ENCODE assay signal across 12 mouse cellular contexts in the genomic region with DNA sequence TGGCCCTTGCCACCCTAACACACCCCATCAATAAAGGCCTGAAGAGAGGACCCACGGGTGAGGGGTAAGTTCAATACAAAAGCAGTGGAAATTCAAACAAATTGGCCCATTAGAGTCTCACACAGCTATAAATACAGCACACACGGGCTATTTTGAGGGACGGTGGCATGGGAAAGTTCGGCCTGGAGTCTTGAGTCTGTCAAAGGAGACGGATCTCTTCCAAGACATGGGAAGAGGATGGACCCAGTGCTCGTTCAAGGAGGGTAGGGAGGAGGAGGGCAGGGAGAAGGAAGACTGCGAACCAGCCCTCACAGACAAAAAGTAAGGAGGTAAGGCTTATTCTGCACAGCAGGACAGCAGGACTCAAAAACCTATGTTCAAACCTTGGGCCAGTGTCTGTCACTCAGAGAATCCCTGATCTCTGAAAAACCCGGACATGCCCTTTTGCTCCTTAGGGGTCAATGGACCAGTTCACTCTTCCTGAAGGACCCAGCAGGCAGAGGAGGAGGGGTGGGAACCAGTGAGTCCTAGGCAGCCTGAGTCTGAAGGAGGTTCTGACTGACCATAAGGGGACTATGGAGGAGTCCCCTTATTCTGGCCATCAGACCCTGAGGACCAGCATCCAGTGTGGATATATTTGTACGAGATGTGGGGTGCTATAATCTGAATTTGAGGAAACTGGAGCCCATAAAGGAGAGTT.
DNase-seq lines count a peak whose midpoint lies in the region; ATAC-seq lines count a peak whose summit lies in the region.
"Had no signal": no experiment of that assay in that cellular context is flagged by ENCODE, and none has a peak within 500 bp of the region (broad histone marks: within the 10 kb centered on the region; RNA-seq: fewer than 3 reads in every experiment).

No protein-coding gene starts in this region.

- DNase-seq in heart, postnatal 36 days: no peak
- no peak for DNase-seq in midbrain, embryonic 10.5 days (ENCODE audit: low spot score)
- no peak for DNase-seq in spleen, adult 12 weeks (ENCODE audit: low spot score)
- no peak for DNase-seq in right cerebral cortex, postnatal 10 days (ENCODE audit: low spot score in 2 of 2)
- DNase-seq: cerebellum, postnatal 36 days; kidney, adult 11 months; right cerebral cortex, postnatal 4 days; thymus, postnatal 25 days had no signal

- ATAC-seq in heart, embryonic 14.5 days (ENCODE audit: insufficient number of reproducible peaks, insufficient read depth, low FRiP score, low read depth): no peak
- ATAC-seq in midbrain, embryonic 13.5 days: no peak
- 0 out of 2 replicates have a peak, but pooled peaks have one; percentile 50 for ATAC-seq in forebrain, embryonic 13.5 days
- ATAC-seq in neural tube, embryonic 13.5 days (ENCODE audit: low read depth): peak; percentile 59

- H3K9me3 ChIP-seq in heart, embryonic 14.5 days (ENCODE audit: control insufficient read depth, low read length): no peaks in the 10 kb centered on the region
- H3K9me3 ChIP-seq in midbrain, embryonic 10.5 days (replicated peaks): no peaks in the 10 kb centered on the region
- no peaks in the 10 kb centered on the region for H3K9me3 ChIP-seq in midbrain, embryonic 13.5 days
- no peaks in the 10 kb centered on the region for H3K9me3 ChIP-seq in forebrain, embryonic 13.5 days (replicated peaks)
- H3K9me3 ChIP-seq in neural tube, embryonic 13.5 days: no peaks in the 10 kb centered on the region

- 60% methylated on average over 9 of the region's 9 CpGs for WGBS in heart, embryonic 14.5 days
- WGBS in midbrain, embryonic 10.5 days: 63% methylated on average over 9 of the region's 9 CpGs
- 50% methylated on average over 9 of the region's 9 CpGs for WGBS in midbrain, embryonic 13.5 days
- WGBS in forebrain, embryonic 13.5 days: 49% methylated on average over 9 of the region's 9 CpGs
- WGBS in neural tube, embryonic 13.5 days: 24% methylated on average over 9 of the region's 9 CpGs

- H3K4me2 ChIP-seq in heart, embryonic 14.5 days (ENCODE audit: low read length): no peak overlapping the region
- no peak overlapping the region for H3K4me2 ChIP-seq in midbrain, embryonic 13.5 days (replicated peaks)
- H3K4me2 ChIP-seq in forebrain, embryonic 13.5 days: no peak overlapping the region
- no peak overlapping the region for H3K4me2 ChIP-seq in neural tube, embryonic 13.5 days

- H3K9ac ChIP-seq in heart, embryonic 14.5 days (ENCODE audit: low read length): no peak overlapping the region
- no peak overlapping the region for H3K9ac ChIP-seq in midbrain, embryonic 13.5 days (replicated peaks)
- H3K9ac ChIP-seq in forebrain, embryonic 13.5 days: no peak overlapping the region
- no peak overlapping the region for H3K9ac ChIP-seq in neural tube, embryonic 13.5 days

- H3K4me1 ChIP-seq in heart, embryonic 14.5 days (ENCODE audit: control insufficient read depth in 2 of 2, insufficient read depth in 2 of 2, low read length in 2 of 2): peaks cover 6 to 26% of the 10 kb centered on the region in 2 experiments; a peak in 3 of 4 replicates
- H3K4me1 ChIP-seq in midbrain, embryonic 10.5 days: peaks cover 25% of the 10 kb centered on the region
- H3K4me1 ChIP-seq in midbrain, embryonic 13.5 days (replicated peaks): peaks cover 16% of the 10 kb centered on the region
- H3K4me1 ChIP-seq in forebrain, embryonic 13.5 days: peaks cover 16% of the 10 kb centered on the region
- H3K4me1 ChIP-seq in neural tube, embryonic 13.5 days (replicated peaks): peaks cover 24% of the 10 kb centered on the region

- intact Hi-C loops in heart, postnatal 36 days (cut with DNase I): no loop called here

- H3K27me3 ChIP-seq in heart, embryonic 14.5 days (ENCODE audit: control insufficient read depth, insufficient read depth, low read length): no peaks in the 10 kb centered on the region
- no peaks in the 10 kb centered on the region for H3K27me3 ChIP-seq in midbrain, embryonic 10.5 days (ENCODE audit: low read depth, poor library complexity, severe bottlenecking)
- H3K27me3 ChIP-seq in midbrain, embryonic 13.5 days: 0 out of 2 replicates have a peak, but pooled peaks cover 3% of the 10 kb centered on the region
- H3K27me3 ChIP-seq in forebrain, embryonic 13.5 days: no peaks in the 10 kb centered on the region
- peaks cover 37% of the 10 kb centered on the region for H3K27me3 ChIP-seq in neural tube, embryonic 13.5 days

- no peaks in the 10 kb centered on the region for H3K36me3 ChIP-seq in heart, embryonic 14.5 days (ENCODE audit: control insufficient read depth, insufficient read depth, low read length)
- no peaks in the 10 kb centered on the region for H3K36me3 ChIP-seq in midbrain, embryonic 10.5 days
- H3K36me3 ChIP-seq in midbrain, embryonic 13.5 days: no peaks in the 10 kb centered on the region
- H3K36me3 ChIP-seq in forebrain, embryonic 13.5 days (ENCODE audit: poor library complexity, severe bottlenecking): no peaks in the 10 kb centered on the region
- no peaks in the 10 kb centered on the region for H3K36me3 ChIP-seq in neural tube, embryonic 13.5 days

- peak overlapping the region; percentile 59 to 73 for H3K27ac ChIP-seq in heart, embryonic 14.5 days (replicated peaks in 1 of 2; ENCODE audit: control insufficient read depth in 1 of 2, insufficient read depth in 1 of 2, low read depth in 2 of 2, low read length in 2 of 2)
- 0 out of 2 replicates have a peak overlapping the region, but pooled peaks have one; percentile 15 for H3K27ac ChIP-seq in midbrain, embryonic 10.5 days (replicated peaks)
- no peak overlapping the region for H3K27ac ChIP-seq in midbrain, embryonic 13.5 days
- peak overlapping the region; percentile 51 for H3K27ac ChIP-seq in forebrain, embryonic 13.5 days
- peak overlapping the region; percentile 54 for H3K27ac ChIP-seq in neural tube, embryonic 13.5 days (replicated peaks)

- H3K4me3 ChIP-seq in heart, embryonic 14.5 days (ENCODE audit: control insufficient read depth in 1 of 2, insufficient read depth in 1 of 2, low read depth in 1 of 2, low read length in 2 of 2): no peak overlapping the region
- H3K4me3 ChIP-seq in midbrain, embryonic 10.5 days: no peak overlapping the region
- H3K4me3 ChIP-seq in midbrain, embryonic 13.5 days (replicated peaks): no peak overlapping the region
- no peak overlapping the region for H3K4me3 ChIP-seq in forebrain, embryonic 13.5 days
- no peak overlapping the region for H3K4me3 ChIP-seq in neural tube, embryonic 13.5 days

Comparison
In these comparisons a context has a peak if more than half of its experiments do, and no peak if none do; other contexts are left out.
1. ATAC-seq: peak in forebrain, embryonic 13.5 days (single experiment) and neural tube, embryonic 13.5 days (single experiment); none in heart, embryonic 14.5 days (single experiment) and midbrain, embryonic 13.5 days (single experiment).